Mouse (Mus musculus) erythroblast, embryonic 14.5 days (primary cell): ENCODE measurements around the gene Ttyh3.

ENCODE experiments used
- GATA1 ChIP-seq: IDR thresholded peaks from 2 replicates; pipeline ENCODE4 v1.6.1; 2012; ENCODE audit warnings: low read length, inconsistent platforms, mixed read lengths
- TAL1 ChIP-seq: IDR thresholded peaks from 3 replicates; pipeline ENCODE4 v1.6.1; 2012; ENCODE audit warnings: low read length, inconsistent platforms, mixed read lengths

DNA sequence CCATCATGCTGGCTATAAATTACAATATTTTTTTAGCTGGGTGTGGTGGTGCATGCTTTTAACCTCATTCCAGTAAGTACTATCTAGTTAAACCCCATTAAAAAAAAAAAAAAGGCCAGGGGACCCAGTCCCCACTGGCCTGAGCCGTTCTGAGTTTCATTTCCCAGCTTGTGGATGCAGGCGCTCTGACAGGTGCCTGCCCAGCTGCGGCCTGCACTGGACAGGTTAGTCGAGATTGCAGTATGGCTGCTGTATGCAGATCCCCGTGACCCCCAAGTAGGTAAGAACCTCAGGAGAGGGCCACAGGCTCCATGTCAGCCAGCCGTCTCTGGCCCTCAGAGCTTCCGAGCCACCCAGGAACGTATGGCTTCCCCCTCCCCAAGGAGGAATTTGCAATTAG lies 12.6 kb upstream of the Ttyh3 start:
- no peak for TF ChIP-seq GATA1
- no peak for TF ChIP-seq TAL1
